ENCODE assay signal across 11 mouse cellular contexts in the genomic region with DNA sequence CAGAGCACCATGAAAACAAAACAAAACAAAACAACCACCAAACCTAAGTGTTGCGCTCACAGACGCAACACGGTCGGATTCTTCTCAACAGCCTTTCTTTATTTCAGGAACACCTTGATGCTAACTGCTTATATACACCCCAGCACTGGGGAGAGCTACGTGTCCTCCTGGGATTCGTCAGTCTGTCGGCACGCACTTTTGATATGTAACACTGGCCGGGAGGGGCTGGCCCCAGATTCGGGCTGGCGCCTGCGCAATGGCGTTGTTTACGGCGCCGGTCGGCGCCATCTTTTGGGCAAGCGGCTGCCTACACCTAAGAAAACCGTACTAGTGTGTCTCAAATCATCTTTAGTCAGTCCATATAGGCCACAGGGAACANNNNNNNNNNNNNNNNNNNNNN. TPM values are rescaled to one million over a fixed set of nuclear protein-coding genes. Genes with fewer than 3 reads are reported as not detected.
"Had no signal": no experiment of that assay in that cellular context is flagged by ENCODE, and none has a peak within 500 bp of the region (broad histone marks: within the 10 kb centered on the region; RNA-seq: fewer than 3 reads in every experiment).

No protein-coding gene starts in this region.

- H3K9ac ChIP-seq: lung, embryonic 14.5 days; midbrain, embryonic 12.5 days; neural tube, embryonic 13.5 days; neural tube, embryonic 15.5 days had no signal

- H3K9me3 ChIP-seq: midbrain, embryonic 10.5 days; midbrain, embryonic 12.5 days; neural tube, embryonic 13.5 days; neural tube, embryonic 15.5 days had no signal

- H3K36me3 ChIP-seq: midbrain, embryonic 10.5 days; midbrain, embryonic 12.5 days; neural tube, embryonic 13.5 days; neural tube, embryonic 15.5 days had no signal

- H3K4me3 ChIP-seq: midbrain, embryonic 10.5 days; midbrain, embryonic 12.5 days; myocyte; neural tube, embryonic 13.5 days; neural tube, embryonic 15.5 days had no signal

- H3K27ac ChIP-seq: midbrain, embryonic 10.5 days; midbrain, embryonic 12.5 days; neural tube, embryonic 13.5 days; neural tube, embryonic 15.5 days had no signal

- DNase-seq: right cerebral cortex, adult 18-20 months; right cerebral cortex, postnatal 25 days; thymus, adult 18-20 months had no signal

- H3K4me1 ChIP-seq: midbrain, embryonic 10.5 days; midbrain, embryonic 12.5 days; neural tube, embryonic 13.5 days; neural tube, embryonic 15.5 days had no signal

RNA-seq across cellular contexts. Expression of gene 9830107B12Rik, which starts 25.6 kb away (rescaled TPM):
- total RNA-seq: megakaryocyte-erythroid progenitor cell, adult 5-6 weeks had no signal

RNA-seq across cellular contexts. Expression of gene 1700067P10Rik, which starts 31.3 kb away (rescaled TPM):
- total RNA-seq: megakaryocyte, adult 5-6 weeks; megakaryocyte-erythroid progenitor cell, adult 5-6 weeks had no signal

RNA-seq across cellular contexts. Expression of gene A530064D06Rik, which starts 46.6 kb away (rescaled TPM):
- total RNA-seq: megakaryocyte-erythroid progenitor cell, adult 5-6 weeks had no signal
